Mouse (Mus musculus) lung, postnatal 36 days (tissue): ENCODE measurements around the gene Smarcd1.

Source experiments
- DNase-seq: peaks from one replicate; pipeline ENCODE4 v3.0.0; 2022; ENCODE audit warnings: mixed read lengths

Smarcd1 gene

GRCm38 (mm10) chr15:99736675-99737074 lies 34.7 kb downstream of the Smarcd1 start:
- DNase-seq, result no peak

DNA sequence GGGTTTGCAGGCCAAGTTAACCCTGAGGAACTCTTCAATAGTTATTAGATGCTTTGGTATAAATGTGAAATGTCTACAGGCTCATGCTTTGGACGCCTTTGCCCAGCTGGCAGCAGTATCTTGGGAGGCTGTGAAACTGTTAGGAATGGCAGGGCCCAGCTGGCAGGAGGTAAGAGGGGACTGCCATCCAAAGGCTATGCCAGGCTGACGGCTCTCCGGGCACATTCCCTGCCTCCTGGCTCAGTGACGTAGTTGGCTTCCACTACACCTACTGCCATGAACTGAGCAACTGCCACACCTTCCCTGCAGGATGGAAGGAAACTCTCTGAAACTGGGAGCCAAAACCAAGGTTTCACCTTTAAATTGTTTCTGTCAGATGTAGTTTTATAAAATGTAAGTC lies 38.3 kb downstream of the Smarcd1 start:
- DNase-seq, result no peak

GRCm38 (mm10) chr15:99754204-99754603 lies 52.3 kb downstream of the Smarcd1 start:
- no peak for DNase-seq
